ENCODE assay signal across 27 mouse cellular contexts in the genomic region with DNA sequence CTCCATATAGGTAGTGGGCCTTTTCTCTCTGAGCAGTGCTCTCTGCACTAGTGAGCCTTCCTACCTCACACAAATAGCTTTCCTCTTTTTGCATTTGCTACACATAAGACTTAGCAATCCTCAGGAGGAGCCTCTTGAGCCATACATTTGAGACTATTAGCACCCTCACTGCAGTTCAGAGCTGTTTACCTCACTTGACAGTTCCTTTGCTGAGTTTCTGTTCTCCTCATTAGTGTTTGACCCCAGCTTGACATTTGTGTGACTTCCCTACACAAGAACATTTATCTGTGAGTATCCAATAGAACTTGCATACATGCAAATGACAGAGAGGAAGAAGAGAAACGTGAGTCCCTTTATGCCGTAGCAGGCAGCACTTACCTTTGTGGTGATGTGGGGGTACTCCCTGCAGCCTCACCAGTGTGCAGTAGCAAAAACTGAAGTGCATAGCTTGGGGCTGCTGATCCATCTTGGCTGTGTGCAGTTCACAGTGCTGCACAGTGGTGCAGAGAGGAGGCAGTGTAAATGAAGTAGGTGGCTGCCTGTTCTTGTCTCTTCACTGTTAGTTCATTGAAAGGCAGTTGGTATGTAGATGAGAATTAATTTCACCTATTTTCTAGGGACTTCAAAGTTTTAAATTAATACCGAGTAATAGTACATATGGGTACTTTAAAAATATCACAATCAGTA.
DNase-seq lines count a peak whose midpoint lies in the region; ATAC-seq lines count a peak whose summit lies in the region.
"Had no signal": no experiment of that assay in that cellular context is flagged by ENCODE, and none has a peak within 500 bp of the region (broad histone marks: within the 10 kb centered on the region; RNA-seq: fewer than 3 reads in every experiment).

No protein-coding gene starts in this region.

- intact Hi-C loops in gastrocnemius, postnatal 14 days (cut with DNase I; ENCODE audit: low total_unique reads), result no loop called here

- DNase-seq in spleen, postnatal 36 days (ENCODE audit: low spot score in 2 of 2), result peak; percentile 39 to 46
- no peak for DNase-seq in spleen, adult 12 weeks (ENCODE audit: low spot score)
- peak; percentile 58 for DNase-seq in splenic B cell, adult 2 months (ENCODE audit: low read depth, low spot score)
- DNase-seq in gastrocnemius, postnatal 14 days, result no peak
- DNase-seq: adrenal gland, adult 8-10 months; cerebellum, adult 9-11 months; heart, adult 11 months; heart, postnatal 10 days; kidney, adult 18-20 months; kidney, postnatal 4 days; liver; lung, adult 2 months; lung, postnatal 14 days; thymus, adult 2 months; thymus, postnatal 4 days had no signal

- H3K27ac ChIP-seq in hindbrain, embryonic 13.5 days, result 0 out of 2 replicates have a peak overlapping the region, but pooled peaks have one; percentile 1
- H3K27ac ChIP-seq in hindbrain, embryonic 12.5 days, result no peak overlapping the region
- H3K27ac ChIP-seq in macrophage, result peak overlapping the region; percentile 2; the same call in 1 of the 2 replicates
- no peak overlapping the region for H3K27ac ChIP-seq in neural tube, embryonic 15.5 days (replicated peaks)
- H3K27ac ChIP-seq: embryonic facial prominence, embryonic 13.5 days; forebrain, embryonic 12.5 days; limb, embryonic 10.5 days; stomach, embryonic 15.5 days had no signal

- no peak overlapping the region for H3K4me2 ChIP-seq in hindbrain, embryonic 13.5 days
- no peak overlapping the region for H3K4me2 ChIP-seq in hindbrain, embryonic 12.5 days (replicated peaks)
- no peak overlapping the region for H3K4me2 ChIP-seq in neural tube, embryonic 15.5 days
- H3K4me2 ChIP-seq: embryonic facial prominence, embryonic 13.5 days; forebrain, embryonic 12.5 days; heart, embryonic 11.5 days; stomach, embryonic 15.5 days had no signal

- H3K4me3 ChIP-seq in hindbrain, embryonic 13.5 days, result no peak overlapping the region
- no peak overlapping the region for H3K4me3 ChIP-seq in hindbrain, embryonic 12.5 days
- no peak overlapping the region for H3K4me3 ChIP-seq in macrophage (ENCODE audit: inconsistent target)
- H3K4me3 ChIP-seq in neural tube, embryonic 15.5 days (replicated peaks), result no peak overlapping the region
- H3K4me3 ChIP-seq: embryonic facial prominence, embryonic 13.5 days; erythroblast, embryonic 14.5 days; forebrain, embryonic 12.5 days; limb, embryonic 10.5 days; stomach, embryonic 15.5 days had no signal

- no peak for ATAC-seq in hindbrain, embryonic 13.5 days (ENCODE audit: low FRiP score)
- ATAC-seq in hindbrain, embryonic 12.5 days (ENCODE audit: low FRiP score), result no peak
- no peak for ATAC-seq in neural tube, embryonic 15.5 days (ENCODE audit: low FRiP score)
- ATAC-seq: midbrain, embryonic 16.5 days had no signal

- no peak overlapping the region for H3K9ac ChIP-seq in hindbrain, embryonic 13.5 days
- no peak overlapping the region for H3K9ac ChIP-seq in hindbrain, embryonic 12.5 days
- no peak overlapping the region for H3K9ac ChIP-seq in neural tube, embryonic 15.5 days (replicated peaks)
- H3K9ac ChIP-seq: embryonic facial prominence, embryonic 13.5 days; forebrain, embryonic 12.5 days; stomach, embryonic 15.5 days had no signal

- H3K79me2 ChIP-seq in macrophage (ENCODE audit: inconsistent target), result no peaks in the 10 kb centered on the region

- H3K36me3 ChIP-seq in hindbrain, embryonic 13.5 days, result peaks cover 53% of the 10 kb centered on the region
- H3K36me3 ChIP-seq in hindbrain, embryonic 12.5 days, result peaks cover 44% of the 10 kb centered on the region
- no peaks in the 10 kb centered on the region for H3K36me3 ChIP-seq in macrophage (ENCODE audit: inconsistent target)
- H3K36me3 ChIP-seq in splenic B cell, adult 2 months (ENCODE audit: control insufficient read depth, insufficient read depth, low read length, poor library complexity, severe bottlenecking), result 0 out of 2 replicates have a peak, but pooled peaks cover 4% of the 10 kb centered on the region
- H3K36me3 ChIP-seq in neural tube, embryonic 15.5 days, result peaks cover 37% of the 10 kb centered on the region

- H3K4me1 ChIP-seq in hindbrain, embryonic 13.5 days (replicated peaks), result no peaks in the 10 kb centered on the region
- H3K4me1 ChIP-seq in hindbrain, embryonic 12.5 days, result no peaks in the 10 kb centered on the region
- H3K4me1 ChIP-seq in neural tube, embryonic 15.5 days, result no peaks in the 10 kb centered on the region
- H3K4me1 ChIP-seq: embryonic facial prominence, embryonic 13.5 days; forebrain, embryonic 12.5 days; limb, embryonic 10.5 days; stomach, embryonic 15.5 days had no signal

- H3K27me3 ChIP-seq in hindbrain, embryonic 13.5 days, result no peaks in the 10 kb centered on the region
- H3K27me3 ChIP-seq in hindbrain, embryonic 12.5 days, result no peaks in the 10 kb centered on the region
- no peaks in the 10 kb centered on the region for H3K27me3 ChIP-seq in splenic B cell, adult 2 months (ENCODE audit: control insufficient read depth, insufficient read depth, low read length, poor library complexity, severe bottlenecking)
- no peaks in the 10 kb centered on the region for H3K27me3 ChIP-seq in neural tube, embryonic 15.5 days (replicated peaks)
- H3K27me3 ChIP-seq: embryonic facial prominence, embryonic 13.5 days; forebrain, embryonic 12.5 days; stomach, embryonic 15.5 days had no signal

- H3K9me3 ChIP-seq in hindbrain, embryonic 13.5 days, result no peaks in the 10 kb centered on the region
- no peaks in the 10 kb centered on the region for H3K9me3 ChIP-seq in hindbrain, embryonic 12.5 days (replicated peaks)
- no peaks in the 10 kb centered on the region for H3K9me3 ChIP-seq in neural tube, embryonic 15.5 days (replicated peaks)
- H3K9me3 ChIP-seq: embryonic facial prominence, embryonic 13.5 days; forebrain, embryonic 12.5 days; G1E; limb, embryonic 10.5 days; stomach, embryonic 15.5 days had no signal

- whole genome bisulfite sequencing in hindbrain, embryonic 13.5 days, result 84% methylated on average over 3 of the region's 3 CpGs
- 86% methylated on average over 3 of the region's 3 CpGs for WGBS in hindbrain, embryonic 12.5 days
- WGBS in macrophage (ENCODE audit: missing documents), result 41% methylated on average over 3 of the region's 3 CpGs
- WGBS in neural tube, embryonic 15.5 days, result 82% methylated on average over 3 of the region's 3 CpGs

Comparison
In these comparisons a context has a peak if more than half of its experiments do, and no peak if none do; other contexts are left out.
1. H3K27ac ChIP-seq: peak in hindbrain, embryonic 13.5 days (single experiment) and macrophage (single experiment); none in hindbrain, embryonic 12.5 days (single experiment) and neural tube, embryonic 15.5 days (single experiment).
2. DNase-seq: peak in spleen, postnatal 36 days (2 of 2) and splenic B cell, adult 2 months (single experiment); none in spleen, adult 12 weeks (single experiment) and gastrocnemius, postnatal 14 days (single experiment).